Mouse (Mus musculus) intestine, embryonic 16.5 days (tissue): ENCODE results near the gene Kcnj5. TPM values are rescaled to one million over a fixed set of nuclear protein-coding genes. Genes with fewer than 3 reads are reported as not detected.

Experiments used
- ATAC-seq: fragments of 200-750 bp; cut with Nextera tagmentation; 2 replicates; pipeline ENCODE4 v1.8.0; 2017; ENCODE audit warnings: moderate TSS enrichment, moderate library complexity
- H3K27ac ChIP-seq: fragments of 300-500 bp; sonication (generic); 2 replicates; pipeline ENCODE4 v1.5.1; 2014; ENCODE audit warnings: mild to moderate bottlenecking, low read length
- H3K27me3 ChIP-seq: fragments of 300-500 bp; sonication (generic); replicated peaks from 2 replicates; pipeline ENCODE4 v1.6.1; 2014; ENCODE audit warnings: low read length, control low read depth, mixed read lengths; ENCODE audit not compliant: control insufficient read depth, insufficient read depth
- H3K36me3 ChIP-seq: fragments of 300-500 bp; sonication (generic); 2 replicates; pipeline ENCODE4 v1.6.1; 2014; ENCODE audit warnings: low read length, control low read depth; ENCODE audit not compliant: control insufficient read depth, insufficient read depth
- H3K4me1 ChIP-seq: fragments of 300-500 bp; sonication (generic); 2 replicates; pipeline ENCODE4 v1.6.1; 2014; ENCODE audit warnings: low read length, control low read depth, mixed read lengths; ENCODE audit not compliant: control insufficient read depth, insufficient read depth
- H3K4me2 ChIP-seq: fragments of 300-500 bp; sonication (generic); 2 replicates; pipeline ENCODE4 v1.6.1; 2014; ENCODE audit warnings: low read depth, low read length, control low read depth
- H3K4me3 ChIP-seq: fragments of 300-500 bp; sonication (generic); 2 replicates; pipeline ENCODE4 v1.5.1; 2014; ENCODE audit warnings: mild to moderate bottlenecking, low read length
- H3K9ac ChIP-seq: fragments of 300-500 bp; sonication (generic); 2 replicates; pipeline ENCODE4 v1.6.1; 2014; ENCODE audit warnings: low read depth, low read length
- H3K9me3 ChIP-seq: fragments of 300-500 bp; sonication (generic); 2 replicates; pipeline ENCODE4 v1.6.1; 2016; ENCODE audit warnings: low read length, control low read depth; ENCODE audit not compliant: control insufficient read depth
- WGBS: fragments of 180-500 bp; shearing (Covaris S2); extraction: QIAGEN DNeasy Blood & Tissue Kit; methylation state at CpG from one replicate; pipeline ENCODE4 v1.1.7; 2014; 5-methylcytosine and 5-hydroxymethylcytosine counted together
- polyA plus RNA-seq: library from polyadenylated mRNA; unstranded; fragments of >200 nt; fragmentation: Nextera tagmentation; extraction: Ambion mirVana; gene quantifications from 2 replicates; pipeline ENCODE4 v1.2.1, GENCODE M21; 2015

Kcnj5 gene
- 0.09 and 0.15 TPM in 2 replicates for polyA plus RNA-seq

- H3K27ac ChIP-seq, result no peak within 1 kb of the TSS
- peaks cover 40% of the 10 kb centered on the region for H3K27me3 ChIP-seq
- H3K36me3 ChIP-seq, result no peaks in the 10 kb centered on the region
- H3K9ac ChIP-seq, result peak within 1 kb of the TSS; percentile 35; the same call in 1 of the 2 replicates
- no peaks in the 10 kb centered on the region for H3K9me3 ChIP-seq
- peak within 1 kb of the TSS; percentile 35 for H3K4me3 ChIP-seq
- peak; percentile 54; the same call in 1 of the 2 replicates for ATAC-seq
- under 1% methylated on average over 19 of the region's 20 CpGs for WGBS
- peak within 1 kb of the TSS; percentile 53 for H3K4me2 ChIP-seq
- peaks cover 5% of the 10 kb centered on the region for H3K4me1 ChIP-seq
Measured at GRCm38 (mm10) chr9:32344051-32344450, at the start of gene Kcnj5. Kcnj5 (minus strand) TSS chr9:32344350.

GRCm38 (mm10) chr9:32392716-32393115, 48.6 kb upstream of the Kcnj5 start:
- Histone ChIP-seq H3K4me2 (no peak overlapping the region), H3K4me1 (no peaks in the 10 kb centered on the region), H3K27ac (no peak overlapping the region), H3K27me3 (no peaks in the 10 kb centered on the region), H3K9me3 (no peaks in the 10 kb centered on the region), H3K9ac (no peak overlapping the region), H3K36me3 (no peaks in the 10 kb centered on the region), H3K4me3 (no peak overlapping the region)
- ATAC-seq, result no peak
- 85% methylated on average over 6 of the region's 6 CpGs for WGBS

- H3K9me3 ChIP-seq, result no peaks in the 10 kb centered on the region
- ATAC-seq, result no peak
Measured at GRCm38 (mm10) chr9:32391701-32392100, 47.6 kb upstream of the Kcnj5 start.

GRCm38 (mm10) chr9:32391092-32391491, 46.9 kb upstream of the Kcnj5 start:
- Histone ChIP-seq H3K4me1 (no peaks in the 10 kb centered on the region), H3K27ac (no peak overlapping the region), H3K4me2 (no peak overlapping the region), H3K9me3 (no peaks in the 10 kb centered on the region), H3K27me3 (no peaks in the 10 kb centered on the region), H3K9ac (no peak overlapping the region), H3K36me3 (no peaks in the 10 kb centered on the region), H3K4me3 (no peak overlapping the region)
- WGBS, result 79% methylated on average over 5 of the region's 5 CpGs
- no peak for ATAC-seq

More at GRCm38 (mm10) chr9:32391701-32392100, 47.6 kb upstream of the Kcnj5 start:
- Histone ChIP-seq H3K9ac (no peak overlapping the region), H3K27me3 (no peaks in the 10 kb centered on the region), H3K4me1 (no peaks in the 10 kb centered on the region), H3K36me3 (no peaks in the 10 kb centered on the region), H3K4me3 (no peak overlapping the region), H3K4me2 (no peak overlapping the region), H3K27ac (no peak overlapping the region)
- WGBS, result 77% methylated on average over 9 of the region's 9 CpGs

GRCm38 (mm10) chr9:32388120-32388519, 44.0 kb upstream of the Kcnj5 start:
- WGBS, result 93% methylated on average over 1 of the region's 1 CpGs

GRCm38 (mm10) chr9:32384906-32385305, 40.8 kb upstream of the Kcnj5 start:
- Histone ChIP-seq H3K9me3 (no peaks in the 10 kb centered on the region), H3K36me3 (no peaks in the 10 kb centered on the region), H3K4me3 (no peak overlapping the region), H3K27me3 (no peaks in the 10 kb centered on the region; the same call in 1 of the 2 replicates), H3K9ac (no peak overlapping the region), H3K4me1 (no peaks in the 10 kb centered on the region), H3K4me2 (no peak overlapping the region), H3K27ac (no peak overlapping the region)
- no peak for ATAC-seq
- WGBS, result 82% methylated on average over 4 of the region's 4 CpGs

More at GRCm38 (mm10) chr9:32388120-32388519, 44.0 kb upstream of the Kcnj5 start:
- no peaks in the 10 kb centered on the region; the same call in 1 of the 2 replicates for H3K27me3 ChIP-seq
- no peak overlapping the region for H3K4me3 ChIP-seq
- no peak overlapping the region for H3K9ac ChIP-seq
- H3K4me2 ChIP-seq, result no peak overlapping the region
- no peaks in the 10 kb centered on the region for H3K4me1 ChIP-seq
- no peaks in the 10 kb centered on the region for H3K9me3 ChIP-seq
- no peak overlapping the region for H3K27ac ChIP-seq
- ATAC-seq, result no peak
- no peaks in the 10 kb centered on the region for H3K36me3 ChIP-seq

- Histone ChIP-seq H3K36me3 (no peaks in the 10 kb centered on the region), H3K27ac (no peak overlapping the region), H3K4me3 (no peak overlapping the region), H3K27me3 (no peaks in the 10 kb centered on the region), H3K9ac (no peak overlapping the region), H3K4me2 (no peak overlapping the region), H3K9me3 (no peaks in the 10 kb centered on the region), H3K4me1 (no peaks in the 10 kb centered on the region)
- ATAC-seq, result no peak
- 64% methylated on average over 5 of the region's 5 CpGs for WGBS
Measured at GRCm38 (mm10) chr9:32376863-32377590, 32.9 kb upstream of the Kcnj5 start.

GRCm38 (mm10) chr9:32376031-32376430, 31.9 kb upstream of the Kcnj5 start:
- no peak overlapping the region for H3K4me2 ChIP-seq
- H3K9me3 ChIP-seq, result no peaks in the 10 kb centered on the region
- H3K9ac ChIP-seq, result no peak overlapping the region
- no peak overlapping the region for H3K4me3 ChIP-seq
- no peak overlapping the region for H3K27ac ChIP-seq
- 87% methylated on average over 7 of the region's 7 CpGs for WGBS
- H3K27me3 ChIP-seq, result no peaks in the 10 kb centered on the region
- no peaks in the 10 kb centered on the region for H3K4me1 ChIP-seq
- H3K36me3 ChIP-seq, result no peaks in the 10 kb centered on the region
- ATAC-seq, result no peak

- H3K27ac ChIP-seq, result no peak overlapping the region
- H3K9ac ChIP-seq, result no peak overlapping the region
- 96% methylated on average over 6 of the region's 6 CpGs for WGBS
Measured at GRCm38 (mm10) chr9:32373656-32374055, 29.5 kb upstream of the Kcnj5 start.

More at GRCm38 (mm10) chr9:32373656-32374055, 29.5 kb upstream of the Kcnj5 start:
- no peak overlapping the region for H3K4me3 ChIP-seq
- no peaks in the 10 kb centered on the region for H3K36me3 ChIP-seq
- no peaks in the 10 kb centered on the region for H3K4me1 ChIP-seq
- H3K4me2 ChIP-seq, result no peak overlapping the region
- no peak for ATAC-seq
- no peaks in the 10 kb centered on the region for H3K9me3 ChIP-seq
- H3K27me3 ChIP-seq, result no peaks in the 10 kb centered on the region
